Mouse (Mus musculus): Measurements from ENCODE around the gene Limch1.
A peak's percentile ranks its signal among the peaks of the same experiment; 100 is the strongest.

GRCm38 (mm10) chr5:66996886-66997599 is 251.4 kb downstream of the Limch1 start:
- no peak for TF ChIP-seq USF1 (IDR thresholded peaks at IDR 0.05; ENCODE audit: low read depth, low read length)
- no peak for TF ChIP-seq MAFK (IDR thresholded peaks at IDR 0.05; ENCODE audit: insufficient replicate concordance, low read length)
- TF ChIP-seq RCOR1 (conservative IDR thresholded peaks at IDR 0.05; ENCODE audit: low read depth, low read length) = no peak
- no peak for TF ChIP-seq POLR2A (IDR thresholded peaks at IDR 0.05; ENCODE audit: low read depth, low read length)
- TF ChIP-seq CTCF (conservative IDR thresholded peaks at IDR 0.05 in 1 of 2, IDR thresholded peaks at IDR 0.05 in 1 of 2; ENCODE audit: low read depth in 2 of 2, low read length in 2 of 2) = peak in 1 of 2 experiments; percentile 13; a peak in 1 of 4 replicates
- no peak for TF ChIP-seq POLR2AphosphoS2 (IDR thresholded peaks at IDR 0.05; ENCODE audit: low read depth, low read length)
- TF ChIP-seq ZNF384 (IDR thresholded peaks at IDR 0.05; ENCODE audit: low read depth, low read length) = no peak
- no peak for TF ChIP-seq ETS1 (conservative IDR thresholded peaks at IDR 0.05; ENCODE audit: low read depth, low read length)
- TF ChIP-seq MYC (IDR thresholded peaks at IDR 0.05; ENCODE audit: low read depth, low read length) = no peak
- no peak for TF ChIP-seq GABPA (IDR thresholded peaks at IDR 0.05; ENCODE audit: insufficient replicate concordance, low read depth, low read length)
- TF ChIP-seq SIN3A (IDR thresholded peaks at IDR 0.05; ENCODE audit: low read length) = no peak
- no peak for TF ChIP-seq ELF1 (IDR thresholded peaks at IDR 0.05; ENCODE audit: low read depth, low read length)
- TF ChIP-seq ZKSCAN1 (IDR thresholded peaks at IDR 0.05; ENCODE audit: borderline replicate concordance, low read depth, low read length) = no peak
- no peak for TF ChIP-seq HCFC1 (IDR thresholded peaks at IDR 0.05; ENCODE audit: low read depth, low read length)
